Mouse (Mus musculus) heart, embryonic 16.5 days (tissue): ENCODE results near the gene Rps7. TPM values are rescaled to one million over a fixed set of nuclear protein-coding genes. Genes with fewer than 3 reads are reported as not detected.

Source experiments
- ATAC-seq: fragments of 200-750 bp; cut with Nextera tagmentation; replicated peaks from 2 replicates; pipeline ENCODE4 v1.8.0; 2017; ENCODE audit warnings: moderate number of reproducible peaks; ENCODE audit not compliant: insufficient read depth, low FRiP score; ENCODE audit errors: extremely low read depth
- H3K27ac ChIP-seq: fragments of 300-500 bp; sonication (generic); 2 replicates; pipeline ENCODE4 v1.5.1; 2014; ENCODE audit warnings: mild to moderate bottlenecking, low read length, control low read depth, moderate library complexity
- H3K27me3 ChIP-seq: fragments of 300-500 bp; sonication (generic); 2 replicates; pipeline ENCODE4 v1.6.1; 2014; ENCODE audit warnings: low read length, mixed read lengths; ENCODE audit not compliant: control insufficient read depth, insufficient read depth
- H3K36me3 ChIP-seq: fragments of 300-500 bp; sonication (generic); 2 replicates; pipeline ENCODE4 v1.6.1; 2014; ENCODE audit not compliant: control insufficient read depth, insufficient read depth
- H3K4me1 ChIP-seq: fragments of 300-500 bp; sonication (generic); 2 replicates; pipeline ENCODE4 v1.6.1; 2014; ENCODE audit warnings: low read length, mixed read lengths; ENCODE audit not compliant: control insufficient read depth, insufficient read depth
- H3K4me2 ChIP-seq: fragments of 300-500 bp; sonication (generic); 2 replicates; pipeline ENCODE4 v1.6.1; 2014; ENCODE audit warnings: low read depth, mild to moderate bottlenecking, control low read depth, low read length
- H3K4me3 ChIP-seq: fragments of 300-500 bp; sonication (generic); 2 replicates; pipeline ENCODE4 v1.5.1; 2014; ENCODE audit warnings: mild to moderate bottlenecking, control low read depth, low read length
- H3K9ac ChIP-seq: fragments of 300-500 bp; sonication (generic); 2 replicates; pipeline ENCODE4 v1.6.1; 2014; ENCODE audit warnings: low read length, control low read depth
- H3K9me3 ChIP-seq: fragments of 300-500 bp; sonication (generic); replicated peaks from 2 replicates; pipeline ENCODE4 v1.6.1; 2016; ENCODE audit warnings: low read length; ENCODE audit not compliant: control insufficient read depth
- WGBS: fragments of 180-500 bp; shearing (Covaris S2); extraction: QIAGEN DNeasy Blood & Tissue Kit; methylation state at CpG from one replicate; pipeline ENCODE4 v1.1.7; 2014; 5-methylcytosine and 5-hydroxymethylcytosine counted together
- polyA plus RNA-seq: library from polyadenylated mRNA; unstranded; fragments of >200 nt; fragmentation: Nextera tagmentation; extraction: Ambion mirVana; gene quantifications from 2 replicates; pipeline ENCODE4 v1.2.1, GENCODE M21; 2015

Rps7 gene
- polyA plus RNA-seq: 327 and 342 TPM in 2 replicates

GRCm38 (mm10) chr12:28635535-28636476 is at the start of gene Rps7:
TSS of gene Rps7 (minus strand) at chr12:28635953.
- Histone ChIP-seq H3K4me3 (peak within 1 kb of the TSS; percentile 78), H3K27ac (peak within 1 kb of the TSS; percentile 78), H3K27me3 (no peaks in the 10 kb centered on the region), H3K4me1 (peaks cover 15% of the 10 kb centered on the region), H3K36me3 (peaks cover 33% of the 10 kb centered on the region), H3K4me2 (peak within 1 kb of the TSS; percentile 80), H3K9ac (peak within 1 kb of the TSS; percentile 98), H3K9me3 (no peaks in the 10 kb centered on the region)
- ATAC-seq: peak; percentile 97
- WGBS: 4% methylated on average over 69 of the region's 69 CpGs

GRCm38 (mm10) chr12:28684674-28685073 is 48.9 kb upstream of the Rps7 start:
- Histone ChIP-seq H3K27me3 (no peaks in the 10 kb centered on the region), H3K9me3 (no peaks in the 10 kb centered on the region), H3K9ac (no peak overlapping the region), H3K36me3 (peaks cover 10% of the 10 kb centered on the region), H3K4me2 (no peak overlapping the region), H3K27ac (no peak overlapping the region), H3K4me1 (no peaks in the 10 kb centered on the region), H3K4me3 (no peak overlapping the region)
- 71% methylated on average over 1 of the region's 1 CpGs for WGBS
- ATAC-seq: no peak

GRCm38 (mm10) chr12:28675925-28676209 is 40.1 kb upstream of the Rps7 start:
- WGBS: 63% methylated on average over 5 of the region's 5 CpGs
- Histone ChIP-seq H3K27ac (peak overlapping the region; percentile 86), H3K9me3 (no peaks in the 10 kb centered on the region), H3K36me3 (peaks cover 2% of the 10 kb centered on the region; the same call in 1 of the 2 replicates), H3K4me1 (peaks cover 8% of the 10 kb centered on the region), H3K4me2 (peak overlapping the region; percentile 83), H3K4me3 (peak overlapping the region; percentile 64), H3K9ac (peak overlapping the region; percentile 74), H3K27me3 (no peaks in the 10 kb centered on the region)
- no peak for ATAC-seq

GRCm38 (mm10) chr12:28675121-28675924 is 39.6 kb upstream of the Rps7 start, which contains the start of gene Adi1:
TSS of gene Adi1 (plus strand) at chr12:28675231.
- H3K4me3 ChIP-seq: peak within 1 kb of the TSS; percentile 64
- H3K9me3 ChIP-seq: no peaks in the 10 kb centered on the region
- peak within 1 kb of the TSS; percentile 74 for H3K9ac ChIP-seq
- peak; percentile 93 for ATAC-seq
- H3K27ac ChIP-seq: peak within 1 kb of the TSS; percentile 86
- H3K4me1 ChIP-seq: peaks cover 8% of the 10 kb centered on the region
- 4% methylated on average over 44 of the region's 53 CpGs for WGBS
- H3K36me3 ChIP-seq: peaks cover 2% of the 10 kb centered on the region; the same call in 1 of the 2 replicates
- H3K27me3 ChIP-seq: no peaks in the 10 kb centered on the region
- H3K4me2 ChIP-seq: peak within 1 kb of the TSS; percentile 83

- Histone ChIP-seq H3K4me1 (peaks cover 8% of the 10 kb centered on the region), H3K4me2 (no peak overlapping the region), H3K36me3 (peaks cover 2% of the 10 kb centered on the region; the same call in 1 of the 2 replicates), H3K27ac (no peak overlapping the region), H3K9me3 (no peaks in the 10 kb centered on the region), H3K4me3 (no peak overlapping the region), H3K27me3 (no peaks in the 10 kb centered on the region), H3K9ac (no peak overlapping the region)
- ATAC-seq: no peak
- 82% methylated on average over 10 of the region's 10 CpGs for WGBS
These were observed 38.4 kb upstream of the Rps7 start for GRCm38 (mm10) chr12:28674038-28674720.

GRCm38 (mm10) chr12:28667287-28667686 is 31.5 kb upstream of the Rps7 start:
- WGBS: 9% methylated on average over 8 of the region's 8 CpGs
- Histone ChIP-seq H3K9ac (no peak overlapping the region), H3K9me3 (no peaks in the 10 kb centered on the region), H3K4me2 (no peak overlapping the region), H3K36me3 (no peaks in the 10 kb centered on the region), H3K4me1 (no peaks in the 10 kb centered on the region), H3K27ac (no peak overlapping the region), H3K27me3 (no peaks in the 10 kb centered on the region), H3K4me3 (no peak overlapping the region)
- no peak for ATAC-seq

- Histone ChIP-seq H3K36me3 (no peaks in the 10 kb centered on the region), H3K27ac (no peak overlapping the region), H3K4me2 (no peak overlapping the region), H3K9me3 (no peaks in the 10 kb centered on the region), H3K9ac (no peak overlapping the region), H3K4me1 (no peaks in the 10 kb centered on the region), H3K27me3 (no peaks in the 10 kb centered on the region), H3K4me3 (no peak overlapping the region)
- 55% methylated on average over 4 of the region's 4 CpGs for WGBS
- ATAC-seq: no peak
These were observed 31.0 kb upstream of the Rps7 start for GRCm38 (mm10) chr12:28666734-28667133.

GRCm38 (mm10) chr12:28662628-28663027 is 26.9 kb upstream of the Rps7 start:
- no peaks in the 10 kb centered on the region for H3K27me3 ChIP-seq
- H3K36me3 ChIP-seq: peaks cover 12% of the 10 kb centered on the region
- H3K4me2 ChIP-seq: no peak overlapping the region
- no peak overlapping the region for H3K27ac ChIP-seq
- H3K4me1 ChIP-seq: no peaks in the 10 kb centered on the region
- ATAC-seq: no peak
- H3K4me3 ChIP-seq: no peak overlapping the region
- WGBS: 82% methylated on average over 4 of the region's 4 CpGs
- no peak overlapping the region for H3K9ac ChIP-seq
- H3K9me3 ChIP-seq: no peaks in the 10 kb centered on the region
